In the genomic region with DNA sequence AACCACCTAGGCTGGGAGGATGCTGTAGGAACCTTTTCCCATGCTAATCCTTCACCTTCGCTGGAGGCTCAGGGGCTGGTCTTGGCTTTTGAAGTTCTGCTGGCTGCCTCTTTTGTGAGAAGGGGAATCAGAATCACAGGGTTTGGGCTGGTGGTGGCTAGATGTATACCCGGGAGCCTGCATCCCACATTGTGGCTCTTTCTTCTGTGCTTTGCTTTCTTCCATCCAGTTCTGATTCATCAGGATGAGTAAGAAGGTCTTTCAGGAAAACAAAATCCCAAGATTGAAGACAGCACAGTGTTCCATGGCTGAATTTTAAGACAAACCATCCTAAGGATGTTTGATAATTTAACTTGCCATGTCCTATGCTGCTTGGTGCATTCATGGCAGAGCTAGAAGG, we compare ENCODE assay signal across 31 mouse cellular contexts.
"Had no signal": no experiment of that assay in that cellular context is flagged by ENCODE, and none has a peak within 500 bp of the region (broad histone marks: within the 10 kb centered on the region; RNA-seq: fewer than 3 reads in every experiment).

No protein-coding gene starts in this region.

- ATAC-seq: liver, embryonic 12.5 days; liver, postnatal 0 days; lung, postnatal 0 days; midbrain, embryonic 13.5 days; midbrain, embryonic 15.5 days; midbrain, embryonic 16.5 days had no signal

- H3K4me1 ChIP-seq: limb, embryonic 10.5 days; limb, embryonic 12.5 days; limb, embryonic 13.5 days; limb, embryonic 15.5 days; liver, embryonic 12.5 days; liver, embryonic 13.5 days; liver, embryonic 15.5 days; lung, embryonic 15.5 days; megakaryocyte, embryonic 14.5 days; midbrain, embryonic 10.5 days; midbrain, embryonic 12.5 days; midbrain, embryonic 13.5 days; midbrain, embryonic 15.5 days; neural tube, embryonic 12.5 days; neural tube, embryonic 13.5 days had no signal

- H3K27ac ChIP-seq: limb, embryonic 10.5 days; limb, embryonic 12.5 days; limb, embryonic 13.5 days; limb, embryonic 15.5 days; liver, embryonic 12.5 days; liver, embryonic 13.5 days; liver, embryonic 14.5 days; liver, embryonic 15.5 days; lung, embryonic 15.5 days; macrophage; midbrain, embryonic 10.5 days; midbrain, embryonic 12.5 days; midbrain, embryonic 13.5 days; midbrain, embryonic 15.5 days; neural tube, embryonic 12.5 days; neural tube, embryonic 13.5 days had no signal

- H3K4me3 ChIP-seq: limb, embryonic 10.5 days; limb, embryonic 12.5 days; limb, embryonic 13.5 days; limb, embryonic 15.5 days; liver, embryonic 12.5 days; liver, embryonic 13.5 days; liver, embryonic 15.5 days; lung, embryonic 15.5 days; megakaryocyte, embryonic 14.5 days; midbrain, embryonic 10.5 days; midbrain, embryonic 12.5 days; midbrain, embryonic 13.5 days; midbrain, embryonic 15.5 days; myocyte; neural tube, embryonic 12.5 days; neural tube, embryonic 13.5 days had no signal

- DNase-seq: left cerebral cortex, postnatal 4 days; liver; liver, embryonic 13.5 days; liver, postnatal 0 days; lung, adult 18-20 months; lung, adult 2 months; lung, embryonic 14.5 days; lung, postnatal 10 days; lung, postnatal 14 days; lung, postnatal 36 days; lung, postnatal 4 days; midbrain, embryonic 14.5 days had no signal
